Mouse (Mus musculus): ENCODE results near the gene Nxnl2. TPM values are rescaled to one million over a fixed set of nuclear protein-coding genes. Genes with fewer than 3 reads are reported as not detected.

Nxnl2 gene
- total and polyA plus RNA-seq, 2 experiments from 2014 or later = 3.0 to 8.6 TPM

GRCm38 (mm10) chr13:51172601-51173000 lies 1.8 kb downstream of the Nxnl2 start:
- Histone ChIP-seq H3K27ac (no peak overlapping the region), H3K9me3 (ENCODE audit: low read length) (no peaks in the 10 kb centered on the region), H3K27me3 (ENCODE audit: insufficient read depth, low read length) (no peaks in the 10 kb centered on the region), H3K4me1 (ENCODE audit: insufficient read depth, low read length) (0 out of 2 replicates have a peak, but pooled peaks cover 6% of the 10 kb centered on the region), H3K4me2 (ENCODE audit: low read depth, low read length) (no peak overlapping the region; the same call in 1 of the 2 replicates), H3K36me3 (ENCODE audit: insufficient read depth, low read length) (no peaks in the 10 kb centered on the region), H3K4me3 (ENCODE audit: low read length) (no peak overlapping the region), H3K9ac (replicated peaks; ENCODE audit: low read length) (no peak overlapping the region)
- no peak for TF ChIP-seq CTCF (IDR thresholded peaks at IDR 0.05; ENCODE audit: low read depth)
- no peak for DNase-seq (ENCODE audit: low spot score)
- no peak for ATAC-seq
- WGBS = 74% methylated on average over 7 of the region's 7 CpGs

GRCm38 (mm10) chr13:51178932-51179331 lies 8.1 kb downstream of the Nxnl2 start:
- Histone ChIP-seq H3K4me2 (ENCODE audit: low read depth, low read length) (no peak overlapping the region), H3K4me1 (ENCODE audit: insufficient read depth, low read length) (no peaks in the 10 kb centered on the region), H3K4me3 (ENCODE audit: low read length) (no peak overlapping the region), H3K27ac (no peak overlapping the region), H3K9me3 (ENCODE audit: low read length) (no peaks in the 10 kb centered on the region), H3K36me3 (ENCODE audit: insufficient read depth, low read length) (no peaks in the 10 kb centered on the region), H3K27me3 (ENCODE audit: insufficient read depth, low read length) (no peaks in the 10 kb centered on the region), H3K9ac (replicated peaks; ENCODE audit: low read length) (no peak overlapping the region)
- DNase-seq (ENCODE audit: low spot score) = no peak
- WGBS = 76% methylated on average over 10 of the region's 10 CpGs
- ATAC-seq = no peak
- TF ChIP-seq CTCF (IDR thresholded peaks at IDR 0.05; ENCODE audit: low read depth) = no peak

GRCm38 (mm10) chr13:51179362-51179761 lies 8.5 kb downstream of the Nxnl2 start:
- H3K9me3 ChIP-seq (ENCODE audit: low read length) = no peaks in the 10 kb centered on the region
- no peaks in the 10 kb centered on the region for H3K36me3 ChIP-seq (ENCODE audit: insufficient read depth, low read length)
- no peaks in the 10 kb centered on the region for H3K4me1 ChIP-seq (ENCODE audit: insufficient read depth, low read length)
- no peak overlapping the region for H3K4me3 ChIP-seq (ENCODE audit: low read length)
- H3K27ac ChIP-seq = no peak overlapping the region
- WGBS = 46% methylated on average over 3 of the region's 3 CpGs
- H3K27me3 ChIP-seq (ENCODE audit: insufficient read depth, low read length) = no peaks in the 10 kb centered on the region
- ATAC-seq (no peak), DNase-seq (ENCODE audit: low spot score) (no peak)
- no peak overlapping the region for H3K4me2 ChIP-seq (ENCODE audit: low read depth, low read length)
- TF ChIP-seq CTCF (IDR thresholded peaks at IDR 0.05; ENCODE audit: low read depth) = no peak
- no peak overlapping the region for H3K9ac ChIP-seq (replicated peaks; ENCODE audit: low read length)

GRCm38 (mm10) chr13:51182236-51182635 lies 11.4 kb downstream of the Nxnl2 start:
- Histone ChIP-seq H3K4me3 (ENCODE audit: low read length) (no peak overlapping the region), H3K4me1 (ENCODE audit: insufficient read depth, low read length) (no peaks in the 10 kb centered on the region), H3K27me3 (ENCODE audit: insufficient read depth, low read length) (no peaks in the 10 kb centered on the region), H3K36me3 (ENCODE audit: insufficient read depth, low read length) (no peaks in the 10 kb centered on the region), H3K9ac (replicated peaks; ENCODE audit: low read length) (no peak overlapping the region), H3K9me3 (ENCODE audit: low read length) (no peaks in the 10 kb centered on the region), H3K27ac (no peak overlapping the region), H3K4me2 (ENCODE audit: low read depth, low read length) (no peak overlapping the region)
- TF ChIP-seq CTCF (IDR thresholded peaks at IDR 0.05; ENCODE audit: low read depth) = no peak
- WGBS = 87% methylated on average over 7 of the region's 7 CpGs
- no peak for ATAC-seq
- no peak for DNase-seq (ENCODE audit: low spot score)

DNA sequence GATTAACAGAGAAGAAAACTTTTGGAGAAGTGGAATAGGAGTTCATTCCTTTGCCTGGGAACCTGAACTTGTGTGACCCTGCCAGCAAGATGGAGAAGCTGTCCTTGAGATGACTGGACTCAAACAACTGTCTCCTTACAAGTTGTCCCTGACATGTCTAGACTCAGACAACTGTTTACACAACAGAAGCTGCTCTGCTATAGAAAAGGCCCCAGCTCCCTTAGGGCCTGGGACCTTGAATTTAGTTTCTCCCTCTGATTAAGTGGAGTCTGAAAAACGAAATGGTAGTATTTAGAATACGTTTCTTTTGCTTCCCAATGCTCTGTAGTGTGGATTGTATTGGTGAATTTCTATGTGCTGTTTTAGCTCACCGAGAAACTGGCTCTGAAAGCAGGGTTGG lies 14.1 kb downstream of the Nxnl2 start:
- Histone ChIP-seq H3K27ac (no peak overlapping the region), H3K36me3 (ENCODE audit: insufficient read depth, low read length) (no peaks in the 10 kb centered on the region), H3K4me3 (ENCODE audit: low read length) (no peak overlapping the region), H3K27me3 (ENCODE audit: insufficient read depth, low read length) (no peaks in the 10 kb centered on the region), H3K4me2 (ENCODE audit: low read depth, low read length) (no peak overlapping the region), H3K4me1 (ENCODE audit: insufficient read depth, low read length) (no peaks in the 10 kb centered on the region), H3K9me3 (ENCODE audit: low read length) (no peaks in the 10 kb centered on the region), H3K9ac (replicated peaks; ENCODE audit: low read length) (no peak overlapping the region)
- 84% methylated on average over 3 of the region's 3 CpGs for WGBS
- no peak for ATAC-seq
- no peak for TF ChIP-seq CTCF (IDR thresholded peaks at IDR 0.05; ENCODE audit: low read depth)
- DNase-seq (ENCODE audit: low spot score) = no peak

GRCm38 (mm10) chr13:51190336-51190735 lies 19.5 kb downstream of the Nxnl2 start:
- no peaks in the 10 kb centered on the region for H3K4me1 ChIP-seq (ENCODE audit: insufficient read depth, low read length)
- no peaks in the 10 kb centered on the region for H3K9me3 ChIP-seq (ENCODE audit: low read length)
- no peak for ATAC-seq
- WGBS = 73% methylated on average over 3 of the region's 3 CpGs
- no peaks in the 10 kb centered on the region for H3K36me3 ChIP-seq (ENCODE audit: insufficient read depth, low read length)
- no peak overlapping the region for H3K9ac ChIP-seq (replicated peaks; ENCODE audit: low read length)
- H3K4me3 ChIP-seq (ENCODE audit: low read length) = no peak overlapping the region
- DNase-seq (ENCODE audit: low spot score) = no peak
- H3K27ac ChIP-seq = no peak overlapping the region
- H3K27me3 ChIP-seq (ENCODE audit: insufficient read depth, low read length) = no peaks in the 10 kb centered on the region
- 0 out of 2 replicates have a peak, but pooled peaks have one; percentile 3 for TF ChIP-seq CTCF (IDR thresholded peaks at IDR 0.05; ENCODE audit: low read depth)
- H3K4me2 ChIP-seq (ENCODE audit: low read depth, low read length) = no peak overlapping the region

GRCm38 (mm10) chr13:51191416-51192140 lies 20.8 kb downstream of the Nxnl2 start:
- ATAC-seq (no peak), DNase-seq (ENCODE audit: low spot score) (no peak)
- H3K27ac ChIP-seq = no peak overlapping the region
- H3K36me3 ChIP-seq (ENCODE audit: insufficient read depth, low read length) = no peaks in the 10 kb centered on the region
- H3K27me3 ChIP-seq (ENCODE audit: insufficient read depth, low read length) = no peaks in the 10 kb centered on the region
- H3K4me1 ChIP-seq (ENCODE audit: insufficient read depth, low read length) = no peaks in the 10 kb centered on the region
- no peak overlapping the region for H3K9ac ChIP-seq (replicated peaks; ENCODE audit: low read length)
- 87% methylated on average over 6 of the region's 6 CpGs for WGBS
- no peak overlapping the region for H3K4me3 ChIP-seq (ENCODE audit: low read length)
- TF ChIP-seq CTCF (IDR thresholded peaks at IDR 0.05; ENCODE audit: low read depth) = no peak
- H3K4me2 ChIP-seq (ENCODE audit: low read depth, low read length) = no peak overlapping the region
- no peaks in the 10 kb centered on the region for H3K9me3 ChIP-seq (ENCODE audit: low read length)

All from hindbrain, postnatal 0 days (tissue).